Mouse (Mus musculus) neural tube, embryonic 11.5 days (tissue): ENCODE data around the gene Nucks1. TPM values are rescaled to one million over a fixed set of nuclear protein-coding genes. Genes with fewer than 3 reads are reported as not detected.

Source experiments
- ATAC-seq: fragments of 200-750 bp; cut with Nextera tagmentation; 2 replicates; pipeline ENCODE4 v1.8.0; 2017; ENCODE audit warnings: moderate number of reproducible peaks, mild to moderate bottlenecking, moderate TSS enrichment, moderate library complexity; ENCODE audit not compliant: insufficient read depth, low FRiP score, low TSS enrichment
- DNase-seq: peaks from one replicate; pipeline ENCODE4 v3.0.0-alpha.2; 2015; ENCODE audit warnings: low spot score
- H3K27ac ChIP-seq: fragments of 300-500 bp; sonication (generic); 2 replicates; pipeline ENCODE4 v1.5.1; 2014; ENCODE audit warnings: low read depth, mild to moderate bottlenecking, low read length
- H3K27me3 ChIP-seq: fragments of 300-500 bp; sonication (generic); 2 replicates; pipeline ENCODE4 v1.6.1; 2014; ENCODE audit warnings: mild to moderate bottlenecking, low read length, mixed read lengths; ENCODE audit not compliant: control insufficient read depth, insufficient read depth
- H3K36me3 ChIP-seq: fragments of 300-500 bp; sonication (generic); 2 replicates; pipeline ENCODE4 v1.6.1; 2014; ENCODE audit warnings: mild to moderate bottlenecking, low read length, moderate library complexity, mixed read lengths; ENCODE audit not compliant: control insufficient read depth, insufficient read depth
- H3K4me1 ChIP-seq: fragments of 300-500 bp; sonication (generic); 2 replicates; pipeline ENCODE4 v1.6.1; 2014; ENCODE audit warnings: low read length, mixed read lengths; ENCODE audit not compliant: control insufficient read depth, insufficient read depth
- H3K4me2 ChIP-seq: fragments of 300-500 bp; sonication (generic); 2 replicates; pipeline ENCODE4 v1.6.1; 2014; ENCODE audit warnings: low read depth, mild to moderate bottlenecking, moderate library complexity
- H3K4me3 ChIP-seq: fragments of 300-500 bp; sonication (generic); 2 replicates; pipeline ENCODE4 v1.5.1; 2014; ENCODE audit warnings: low read depth, low read length
- H3K9ac ChIP-seq: fragments of 300-500 bp; sonication (generic); 2 replicates; pipeline ENCODE4 v1.6.1; 2014; ENCODE audit warnings: mild to moderate bottlenecking, low read length
- H3K9me3 ChIP-seq: fragments of 300-500 bp; sonication (generic); 2 replicates; pipeline ENCODE4 v1.6.1; 2016; ENCODE audit warnings: low read length; ENCODE audit not compliant: control insufficient read depth
- WGBS: fragments of 180-500 bp; shearing (Covaris S2); extraction: QIAGEN DNeasy Blood & Tissue Kit; methylation state at CpG from one replicate; pipeline ENCODE4 v1.1.7; 2014; 5-methylcytosine and 5-hydroxymethylcytosine counted together
- polyA plus RNA-seq: library from polyadenylated mRNA; unstranded; fragments of >200 nt; fragmentation: Nextera tagmentation; extraction: Ambion mirVana; gene quantifications from 2 replicates; pipeline ENCODE4 v1.2.1, GENCODE M21; 2014

Gene Nucks1
- polyA plus RNA-seq, 1 experiment from 2014 or later = 50.6 TPM

DNA sequence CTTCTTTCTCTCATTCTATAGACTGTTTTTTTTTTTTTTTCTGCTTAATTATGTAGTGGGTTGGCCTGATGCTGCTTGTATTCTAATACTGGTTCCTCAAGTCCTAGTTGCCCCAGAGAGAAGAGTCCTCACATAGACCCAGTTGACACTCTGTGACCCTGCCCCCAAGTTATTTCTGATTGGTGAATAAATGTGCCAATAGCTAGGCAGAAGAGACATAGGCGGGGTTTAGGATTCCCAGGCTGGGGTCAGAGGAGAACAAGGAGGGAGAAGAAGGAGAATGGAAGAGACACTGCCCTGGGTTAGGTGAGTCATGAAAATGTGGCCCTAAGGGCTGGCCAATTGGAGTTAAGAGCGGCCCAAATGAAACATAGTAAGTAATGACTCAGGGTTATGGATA is 30.5 kb upstream of the Nucks1 start:
- H3K9ac ChIP-seq = no peak overlapping the region
- 70% methylated on average over 2 of the region's 2 CpGs for WGBS
- H3K4me3 ChIP-seq = no peak overlapping the region
- no peaks in the 10 kb centered on the region for H3K36me3 ChIP-seq
- ATAC-seq = no peak
- H3K9me3 ChIP-seq = no peaks in the 10 kb centered on the region
- no peak overlapping the region for H3K4me2 ChIP-seq
- H3K27me3 ChIP-seq = no peaks in the 10 kb centered on the region
- no peak for DNase-seq
- H3K4me1 ChIP-seq = no peaks in the 10 kb centered on the region
- H3K27ac ChIP-seq = no peak overlapping the region

DNA sequence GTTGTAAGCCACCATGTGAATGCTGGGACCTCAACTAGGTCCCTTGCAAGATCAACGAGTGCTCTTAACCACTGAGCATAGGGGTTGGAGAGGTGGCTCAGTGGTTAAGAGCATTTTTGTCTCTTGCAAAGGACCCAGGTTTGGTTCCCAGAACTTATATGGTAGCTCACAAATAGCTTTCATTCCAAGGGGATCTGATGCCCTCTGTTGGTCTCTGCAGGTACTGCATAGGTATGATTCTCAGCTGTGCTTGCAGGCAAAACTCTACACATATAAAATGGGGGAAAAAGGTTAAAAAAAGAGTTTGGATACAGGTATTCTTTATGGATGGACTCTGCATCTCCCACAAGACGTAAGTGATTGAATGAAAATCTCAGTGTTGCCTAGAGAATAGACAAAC is 27.5 kb upstream of the Nucks1 start:
- DNase-seq = peak; percentile 20
- Histone ChIP-seq H3K9me3 (no peaks in the 10 kb centered on the region), H3K27ac (no peak overlapping the region), H3K4me1 (no peaks in the 10 kb centered on the region), H3K4me2 (no peak overlapping the region), H3K4me3 (no peak overlapping the region), H3K9ac (no peak overlapping the region), H3K36me3 (no peaks in the 10 kb centered on the region), H3K27me3 (no peaks in the 10 kb centered on the region)
- WGBS = 61% methylated on average over 2 of the region's 2 CpGs
- ATAC-seq = no peak

DNA sequence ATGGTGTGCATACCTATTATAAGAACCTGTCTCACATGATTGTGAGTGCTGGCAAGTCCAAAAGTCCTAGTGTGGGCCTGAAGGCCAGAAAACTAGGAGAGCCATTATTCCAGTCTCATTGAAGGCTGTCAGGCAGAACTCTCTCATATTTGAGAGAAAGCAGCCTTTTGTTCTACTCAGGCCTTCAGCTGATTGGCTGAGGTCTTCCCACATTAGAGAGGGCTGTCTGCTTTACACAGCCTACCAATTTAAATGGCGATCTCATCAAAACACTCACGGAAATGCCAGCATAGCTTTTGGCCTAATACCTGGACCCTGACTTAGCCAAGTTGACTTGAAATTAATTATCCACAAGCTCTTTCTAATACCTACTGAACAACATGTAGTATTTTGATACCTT is 24.2 kb upstream of the Nucks1 start:
- Histone ChIP-seq H3K9ac (no peak overlapping the region), H3K9me3 (no peaks in the 10 kb centered on the region), H3K27ac (no peak overlapping the region), H3K27me3 (no peaks in the 10 kb centered on the region), H3K4me1 (no peaks in the 10 kb centered on the region), H3K4me3 (no peak overlapping the region), H3K4me2 (no peak overlapping the region), H3K36me3 (no peaks in the 10 kb centered on the region)
- 68% methylated on average over 2 of the region's 2 CpGs for WGBS
- ATAC-seq = no peak
- no peak for DNase-seq

DNA sequence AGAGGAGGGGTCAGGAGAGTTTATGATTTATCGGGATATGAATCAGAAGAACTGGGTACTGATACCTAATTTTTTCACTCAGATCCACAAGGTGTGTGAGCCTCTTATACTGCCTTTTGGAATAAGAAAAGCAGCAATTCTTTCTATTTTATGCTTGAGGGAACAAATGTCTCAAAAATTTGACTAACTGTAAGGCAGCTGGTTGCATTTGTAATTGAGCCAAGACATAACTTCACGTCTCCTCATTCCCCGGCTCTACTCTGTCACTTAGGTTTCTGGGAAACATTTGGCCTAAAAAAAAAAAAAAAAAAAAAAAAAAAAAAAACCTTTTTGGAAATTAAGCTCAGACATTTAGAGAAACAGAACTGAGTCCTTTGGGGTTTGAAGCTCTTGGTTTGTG is 23.7 kb upstream of the Nucks1 start:
- H3K27me3 ChIP-seq = no peaks in the 10 kb centered on the region
- ATAC-seq (no peak), DNase-seq (no peak)
- H3K27ac ChIP-seq = no peak overlapping the region
- H3K4me1 ChIP-seq = no peaks in the 10 kb centered on the region
- 89% methylated on average over 3 of the region's 3 CpGs for WGBS
- no peak overlapping the region for H3K9ac ChIP-seq
- no peaks in the 10 kb centered on the region for H3K9me3 ChIP-seq
- no peak overlapping the region for H3K4me3 ChIP-seq
- no peak overlapping the region for H3K4me2 ChIP-seq
- H3K36me3 ChIP-seq = no peaks in the 10 kb centered on the region

DNA sequence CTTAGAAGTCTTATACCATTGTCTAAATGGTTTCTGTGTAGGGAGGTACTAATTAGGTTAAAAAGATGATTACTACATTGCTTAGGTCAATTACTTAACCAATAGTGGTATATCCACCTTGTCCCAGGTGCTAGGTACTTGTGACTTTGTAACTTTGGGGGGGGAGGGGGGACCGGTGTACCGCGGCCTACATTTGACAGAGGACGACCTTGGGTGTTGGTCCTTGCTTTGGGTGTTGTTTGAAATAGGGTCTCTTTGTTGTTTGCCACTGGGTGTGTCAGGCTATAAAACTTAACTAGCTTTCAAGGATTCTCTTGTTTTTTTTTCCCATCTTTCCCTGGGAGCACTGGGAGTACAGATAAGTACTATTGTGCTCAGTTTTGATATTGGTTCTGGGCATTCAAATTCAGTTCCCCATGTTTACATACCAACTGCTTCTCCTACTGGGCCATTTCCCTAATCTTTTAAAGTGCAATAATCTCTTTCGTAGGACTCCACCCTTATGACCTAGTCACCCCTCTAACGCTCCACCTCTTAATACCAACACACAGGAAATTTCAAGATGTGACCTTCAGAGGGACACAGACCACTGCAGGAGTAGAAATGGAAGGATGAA is 20.2 kb upstream of the Nucks1 start:
- no peak for ATAC-seq

DNA sequence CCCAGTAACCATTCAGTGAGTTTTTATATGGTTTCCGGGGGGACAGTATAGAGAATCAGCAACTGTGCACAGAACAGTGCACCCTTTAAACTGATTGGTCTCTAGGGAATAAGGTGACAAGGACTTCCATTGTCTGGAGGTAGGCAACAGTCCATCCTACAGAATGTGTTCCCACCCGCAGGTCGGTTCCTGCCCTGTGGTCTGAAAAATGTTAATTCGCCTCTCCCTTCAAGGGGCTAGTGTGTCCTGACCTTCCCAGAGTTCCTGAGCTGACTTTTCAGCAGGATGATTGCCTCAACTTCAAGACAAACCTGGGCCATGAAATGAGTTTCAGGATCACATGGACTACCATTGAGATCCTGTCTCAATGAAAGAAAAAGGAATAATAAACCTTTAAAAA is 18.9 kb upstream of the Nucks1 start:
- WGBS = 70% methylated on average over 4 of the region's 4 CpGs
- Histone ChIP-seq H3K36me3 (no peaks in the 10 kb centered on the region), H3K27ac (no peak overlapping the region), H3K4me2 (no peak overlapping the region), H3K9ac (no peak overlapping the region), H3K4me3 (no peak overlapping the region), H3K4me1 (no peaks in the 10 kb centered on the region), H3K9me3 (no peaks in the 10 kb centered on the region), H3K27me3 (no peaks in the 10 kb centered on the region)
- ATAC-seq (no peak), DNase-seq (no peak)

More for the DNA sequence above, 20.2 kb upstream of the Nucks1 start:
- Histone ChIP-seq H3K27me3 (no peaks in the 10 kb centered on the region), H3K4me1 (no peaks in the 10 kb centered on the region), H3K9me3 (no peaks in the 10 kb centered on the region), H3K27ac (no peak overlapping the region), H3K9ac (no peak overlapping the region), H3K4me3 (no peak overlapping the region), H3K4me2 (no peak overlapping the region), H3K36me3 (no peaks in the 10 kb centered on the region)
- 55% methylated on average over 6 of the region's 6 CpGs for WGBS
- DNase-seq = no peak

DNA sequence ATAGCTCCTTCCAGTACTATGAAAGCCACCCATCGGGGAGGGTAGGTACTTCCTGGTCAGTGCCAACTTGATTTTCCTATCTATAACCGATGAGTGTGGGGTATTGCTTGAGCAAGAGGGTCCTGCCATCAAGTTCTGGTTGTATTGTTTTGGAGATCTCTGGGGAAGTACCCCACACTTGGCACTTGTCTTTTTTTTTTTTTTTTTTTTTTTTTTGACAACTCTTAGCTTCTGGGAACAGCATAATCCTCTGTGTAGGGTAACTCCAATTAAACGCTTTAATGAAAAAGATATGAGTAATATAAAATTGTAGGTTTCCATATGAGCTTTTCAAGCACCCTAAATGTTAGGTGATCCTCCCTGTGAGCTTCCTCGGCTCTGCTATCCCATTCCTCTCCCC is 7.7 kb upstream of the Nucks1 start:
- Histone ChIP-seq H3K9ac (no peak overlapping the region), H3K9me3 (no peaks in the 10 kb centered on the region), H3K36me3 (no peaks in the 10 kb centered on the region), H3K4me3 (no peak overlapping the region), H3K27ac (no peak overlapping the region), H3K4me1 (no peaks in the 10 kb centered on the region), H3K27me3 (no peaks in the 10 kb centered on the region), H3K4me2 (no peak overlapping the region)
- DNase-seq (no peak), ATAC-seq (no peak)
- 86% methylated on average over 4 of the region's 4 CpGs for WGBS

DNA sequence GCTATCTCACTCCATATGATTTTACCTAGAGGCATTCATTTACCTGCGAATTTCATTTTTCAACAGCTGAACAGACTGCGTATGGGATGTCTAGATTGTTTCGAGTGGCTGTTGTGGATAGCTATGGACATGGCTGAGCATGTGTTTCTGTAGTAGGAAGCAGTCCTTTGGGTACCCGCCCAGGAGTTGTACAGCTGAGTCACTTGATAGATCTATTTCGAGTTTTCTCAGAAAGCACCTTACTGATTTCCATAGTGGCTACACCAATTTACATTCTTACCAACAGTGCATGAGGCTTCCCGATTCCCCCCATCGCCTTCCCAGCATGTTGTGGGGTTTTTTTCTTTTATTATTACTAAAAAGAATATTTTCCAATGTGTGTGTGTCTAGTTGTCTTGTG is 7.1 kb upstream of the Nucks1 start:
- 90% methylated on average over 7 of the region's 7 CpGs for WGBS
- no peak overlapping the region for H3K27ac ChIP-seq
- H3K4me2 ChIP-seq = no peak overlapping the region
- no peaks in the 10 kb centered on the region for H3K27me3 ChIP-seq
- ATAC-seq (no peak), DNase-seq (no peak)
- no peak overlapping the region for H3K9ac ChIP-seq
- no peak overlapping the region for H3K4me3 ChIP-seq
- no peaks in the 10 kb centered on the region for H3K36me3 ChIP-seq
- H3K9me3 ChIP-seq = no peaks in the 10 kb centered on the region
- no peaks in the 10 kb centered on the region for H3K4me1 ChIP-seq

DNA sequence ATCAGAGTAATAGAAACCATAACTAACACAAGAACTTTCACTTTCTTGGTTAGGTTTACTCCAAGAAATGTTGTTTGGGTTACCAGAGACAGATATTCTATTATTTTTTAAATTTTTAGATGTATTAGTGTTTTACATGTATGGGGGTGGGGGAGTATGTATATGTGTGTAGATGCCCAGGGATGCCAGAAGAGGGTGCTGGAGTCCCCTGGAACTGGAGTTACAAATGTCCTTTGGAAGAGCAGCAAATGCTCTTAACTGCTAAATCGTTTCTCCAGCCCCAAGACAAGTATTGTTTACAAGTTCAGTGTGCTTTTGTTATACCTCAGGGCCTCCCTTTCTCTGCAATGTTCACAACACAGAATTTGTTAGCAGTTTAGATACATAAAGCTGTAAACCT is 4.8 kb upstream of the Nucks1 start:
- WGBS = 15% methylated on average over 1 of the region's 1 CpGs
- no peak overlapping the region for H3K27ac ChIP-seq
- no peaks in the 10 kb centered on the region for H3K4me1 ChIP-seq
- no peaks in the 10 kb centered on the region for H3K36me3 ChIP-seq
- H3K27me3 ChIP-seq = no peaks in the 10 kb centered on the region
- DNase-seq (no peak), ATAC-seq (no peak)
- H3K9me3 ChIP-seq = no peaks in the 10 kb centered on the region
- H3K4me2 ChIP-seq = no peak overlapping the region
- H3K4me3 ChIP-seq = no peak overlapping the region
- H3K9ac ChIP-seq = no peak overlapping the region
